Mouse (Mus musculus) heart, postnatal 0 days (tissue): ENCODE measurements at regions not wholly inside any gene's neighbourhood (a gene's known extent, or its start where the extent isn't known, plus 50 kb on each side); places are given as distances from the start of the nearest gene placed in this dataset.
A peak's percentile ranks its signal among the peaks of the same experiment; 100 is the strongest.

Source experiments
- CTCF ChIP-seq: IDR thresholded peaks from 2 replicates; pipeline ENCODE4 v1.5.1; 2016; ENCODE audit warnings: antibody characterized with exemption, control low read depth, low read depth
- EP300 ChIP-seq: IDR thresholded peaks from 2 replicates; pipeline ENCODE4 v1.6.1; 2016; ENCODE audit warnings: antibody characterized with exemption, low read depth

- TF ChIP-seq CTCF (peak; percentile 47), EP300 (no peak)
Observed at GRCm38 (mm10) chr7:65213216-65213925, 57.0 kb upstream of the Fam189a1 start.
